Mouse (Mus musculus): ENCODE measurements around the gene Mpv17l. TPM values are rescaled to one million over a fixed set of nuclear protein-coding genes. Genes with fewer than 3 reads are reported as not detected.
"Not testable (repeated sequence)": the region's sequence is repeated elsewhere in the genome, so short reads cannot be mapped to it uniquely, and the experiment has no call there.

The Mpv17l gene
- polyA plus RNA-seq, 1 experiment from 2014 or later: 3.0 TPM

DNA sequence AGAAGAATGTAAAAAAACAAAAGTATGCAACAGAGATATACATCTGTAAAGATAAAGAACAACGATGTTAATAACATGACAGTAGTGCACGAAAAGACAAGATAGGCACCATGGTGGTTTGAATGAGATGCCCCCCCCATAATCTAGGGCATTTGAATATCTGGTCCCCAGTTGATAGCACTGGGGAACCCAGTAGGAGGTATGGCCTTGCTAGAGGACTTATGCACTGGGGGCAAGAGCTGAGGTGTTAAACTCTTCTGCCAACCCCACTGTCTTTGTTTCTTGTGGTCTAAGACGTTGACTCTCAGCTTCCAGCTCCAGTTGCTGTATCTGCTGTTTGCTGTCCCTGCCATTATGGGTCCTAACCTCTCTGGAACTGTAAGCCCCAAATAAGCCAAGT, 7.2 kb upstream of the Mpv17l start:
- Histone ChIP-seq H3K36me3 (no peaks in the 10 kb centered on the region), H3K9me3 (replicated peaks) (no peaks in the 10 kb centered on the region), H3K9ac (no peak overlapping the region), H3K27me3 (replicated peaks) (no peaks in the 10 kb centered on the region), H3K4me2 (no peak overlapping the region), H3K4me1 (replicated peaks) (0 out of 2 replicates have a peak, but pooled peaks cover 3% of the 10 kb centered on the region), H3K4me3 (no peak overlapping the region), H3K27ac (ENCODE audit: poor library complexity, severe bottlenecking) (no peak overlapping the region)
- no peak for ATAC-seq (ENCODE audit: insufficient number of reproducible peaks, low FRiP score)
- 81% methylated on average over 3 of the region's 3 CpGs for WGBS

DNA sequence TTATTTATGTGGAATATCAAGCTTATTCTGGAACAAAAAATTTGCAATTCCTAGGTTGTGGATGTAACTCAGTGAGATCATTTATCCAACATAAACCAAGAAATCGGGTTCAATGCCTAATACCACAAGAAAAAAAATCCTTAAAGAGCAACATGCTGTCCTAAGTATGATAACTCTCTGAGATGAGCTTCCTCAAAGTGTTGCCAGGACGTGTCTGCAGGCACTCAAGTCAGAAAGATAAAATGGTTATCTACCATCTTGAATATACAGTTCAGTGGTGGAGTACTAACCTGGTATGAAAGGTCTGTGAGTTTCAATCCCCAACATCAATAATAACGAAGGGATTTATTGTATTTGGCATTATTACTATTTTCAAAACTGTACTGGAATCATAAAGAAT, 6.6 kb upstream of the Mpv17l start:
- no peaks in the 10 kb centered on the region for H3K27me3 ChIP-seq (replicated peaks)
- WGBS: 62% methylated on average over 3 of the region's 3 CpGs
- H3K4me2 ChIP-seq: no peak overlapping the region
- H3K4me3 ChIP-seq: no peak overlapping the region
- H3K4me1 ChIP-seq (replicated peaks): peaks cover 4% of the 10 kb centered on the region
- H3K9me3 ChIP-seq (replicated peaks): no peaks in the 10 kb centered on the region
- H3K36me3 ChIP-seq: no peaks in the 10 kb centered on the region
- no peak overlapping the region for H3K27ac ChIP-seq (ENCODE audit: poor library complexity, severe bottlenecking)
- ATAC-seq (ENCODE audit: insufficient number of reproducible peaks, low FRiP score): no peak
- no peak overlapping the region for H3K9ac ChIP-seq

DNA sequence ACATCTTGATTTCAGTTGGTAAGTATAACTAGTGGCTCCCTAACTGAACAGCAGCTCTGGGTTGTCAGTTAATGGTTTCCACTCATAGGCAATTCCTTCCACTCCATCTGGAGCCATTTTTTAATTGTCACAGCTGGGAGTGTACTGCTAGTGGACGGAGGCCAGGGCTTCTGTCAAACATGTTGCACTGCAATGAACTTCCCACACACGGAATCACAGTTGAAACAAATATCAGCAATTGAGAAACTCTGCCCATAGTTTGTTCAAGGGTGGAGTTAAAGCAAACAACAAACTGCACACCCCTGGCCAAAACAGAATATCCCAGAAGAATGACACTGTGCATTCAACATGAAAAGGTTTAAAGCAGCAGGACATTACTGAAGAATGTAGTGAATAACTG, 4.0 kb upstream of the Mpv17l start:
- Histone ChIP-seq H3K36me3 (no peaks in the 10 kb centered on the region), H3K27ac (ENCODE audit: poor library complexity, severe bottlenecking) (no peak overlapping the region)
- WGBS: 82% methylated on average over 2 of the region's 2 CpGs

GRCm38 (mm10) chr16:13902397-13902831, 547 bp upstream of the Mpv17l start:
- peak overlapping the region; percentile 73 for H3K4me2 ChIP-seq
- no peaks in the 10 kb centered on the region for H3K9me3 ChIP-seq (replicated peaks)
- no peaks in the 10 kb centered on the region for H3K27me3 ChIP-seq (replicated peaks)
- H3K4me3 ChIP-seq: peak overlapping the region; percentile 94
- peak overlapping the region; percentile 71 for H3K27ac ChIP-seq (ENCODE audit: poor library complexity, severe bottlenecking)
- H3K36me3 ChIP-seq: no peaks in the 10 kb centered on the region
- H3K9ac ChIP-seq: peak overlapping the region; percentile 95
- H3K4me1 ChIP-seq (replicated peaks): peaks cover 15% of the 10 kb centered on the region
- ATAC-seq (ENCODE audit: insufficient number of reproducible peaks, low FRiP score): peak; percentile 55
- 1% methylated on average over 28 of the region's 30 CpGs for WGBS

More for the DNA sequence above, 4.0 kb upstream of the Mpv17l start:
- Histone ChIP-seq H3K4me3 (no peak overlapping the region), H3K9ac (no peak overlapping the region), H3K4me2 (no peak overlapping the region), H3K4me1 (replicated peaks) (peaks cover 15% of the 10 kb centered on the region), H3K27me3 (replicated peaks) (no peaks in the 10 kb centered on the region), H3K9me3 (replicated peaks) (no peaks in the 10 kb centered on the region)
- ATAC-seq (ENCODE audit: insufficient number of reproducible peaks, low FRiP score): no peak

GRCm38 (mm10) chr16:13903488-13903887, 527 bp downstream of the Mpv17l start:
- Histone ChIP-seq H3K9me3 (replicated peaks) (no peaks in the 10 kb centered on the region), H3K4me2 (peak overlapping the region; percentile 73), H3K27ac (ENCODE audit: poor library complexity, severe bottlenecking) (peak overlapping the region; percentile 65), H3K4me3 (peak overlapping the region; percentile 94), H3K4me1 (replicated peaks) (peaks cover 15% of the 10 kb centered on the region), H3K9ac (peak overlapping the region; percentile 95), H3K36me3 (no peaks in the 10 kb centered on the region), H3K27me3 (replicated peaks) (no peaks in the 10 kb centered on the region)
- ATAC-seq (ENCODE audit: insufficient number of reproducible peaks, low FRiP score): peak; percentile 77
- 7% methylated on average over 8 of the region's 8 CpGs for WGBS

- Histone ChIP-seq H3K4me2 (no peak overlapping the region), H3K27ac (ENCODE audit: poor library complexity, severe bottlenecking) (no peak overlapping the region), H3K4me1 (replicated peaks) (peaks cover 2% of the 10 kb centered on the region; the same call in 1 of the 2 replicates), H3K9ac (no peak overlapping the region), H3K27me3 (replicated peaks) (no peaks in the 10 kb centered on the region), H3K4me3 (no peak overlapping the region), H3K36me3 (no peaks in the 10 kb centered on the region), H3K9me3 (replicated peaks) (no peaks in the 10 kb centered on the region)
- 85% methylated on average over 3 of the region's 3 CpGs for WGBS
- ATAC-seq (ENCODE audit: insufficient number of reproducible peaks, low FRiP score): no peak
Measured at GRCm38 (mm10) chr16:13907297-13907696, 4.3 kb downstream of the Mpv17l start.

DNA sequence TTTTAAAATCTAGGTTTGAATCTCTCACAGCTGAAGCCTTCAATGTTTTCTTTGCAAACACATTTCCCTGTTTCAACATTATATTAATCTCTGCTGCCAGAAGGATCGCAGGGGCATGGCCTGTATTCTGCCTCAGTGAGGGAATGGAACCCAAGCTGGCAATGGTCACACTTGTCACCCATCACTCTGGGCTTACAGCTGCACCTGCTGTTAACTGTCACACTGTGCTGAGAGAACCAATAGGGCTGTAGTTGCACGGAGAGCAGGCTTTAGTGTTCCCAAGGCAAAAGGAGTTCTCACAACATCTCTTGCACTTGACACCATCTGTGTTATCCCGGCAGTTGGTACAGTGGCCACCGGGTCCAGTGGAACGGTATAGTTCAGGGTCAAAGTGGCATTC, 17.1 kb downstream of the Mpv17l start:
- Histone ChIP-seq H3K9me3 (replicated peaks) (peaks cover 11% of the 10 kb centered on the region), H3K27me3 (replicated peaks) (no peaks in the 10 kb centered on the region), H3K36me3 (no peaks in the 10 kb centered on the region; the same call in 1 of the 2 replicates), H3K4me3 (no peak overlapping the region), H3K4me2 (no peak overlapping the region), H3K9ac (no peak overlapping the region), H3K4me1 (replicated peaks) (no peaks in the 10 kb centered on the region), H3K27ac (ENCODE audit: poor library complexity, severe bottlenecking) (no peak overlapping the region)
- ATAC-seq (ENCODE audit: insufficient number of reproducible peaks, low FRiP score): no peak
- WGBS: 85% methylated on average over 5 of the region's 5 CpGs

GRCm38 (mm10) chr16:13921063-13921462, 18.1 kb downstream of the Mpv17l start:
- no peaks in the 10 kb centered on the region for H3K4me1 ChIP-seq (replicated peaks)
- ATAC-seq (ENCODE audit: insufficient number of reproducible peaks, low FRiP score): no peak
- no peak overlapping the region for H3K9ac ChIP-seq
- no peak overlapping the region for H3K4me3 ChIP-seq
- H3K36me3 ChIP-seq: no peaks in the 10 kb centered on the region; the same call in 1 of the 2 replicates
- WGBS: 81% methylated on average over 6 of the region's 6 CpGs
- peaks cover 11% of the 10 kb centered on the region for H3K9me3 ChIP-seq (replicated peaks)
- no peak overlapping the region for H3K4me2 ChIP-seq
- H3K27me3 ChIP-seq (replicated peaks): no peaks in the 10 kb centered on the region
- no peak overlapping the region for H3K27ac ChIP-seq (ENCODE audit: poor library complexity, severe bottlenecking)

GRCm38 (mm10) chr16:13921781-13922180, 18.8 kb downstream of the Mpv17l start:
- Histone ChIP-seq H3K4me2 (no peak overlapping the region), H3K27ac (ENCODE audit: poor library complexity, severe bottlenecking) (no peak overlapping the region), H3K4me3 (no peak overlapping the region), H3K9me3 (replicated peaks) (peaks cover 11% of the 10 kb centered on the region), H3K9ac (no peak overlapping the region), H3K27me3 (replicated peaks) (no peaks in the 10 kb centered on the region), H3K36me3 (no peaks in the 10 kb centered on the region; the same call in 1 of the 2 replicates), H3K4me1 (replicated peaks) (no peaks in the 10 kb centered on the region)
- WGBS: 92% methylated on average over 7 of the region's 7 CpGs
- ATAC-seq (ENCODE audit: insufficient number of reproducible peaks, low FRiP score): no peak

- ATAC-seq (ENCODE audit: insufficient number of reproducible peaks, low FRiP score); H3K27ac ChIP-seq (ENCODE audit: poor library complexity, severe bottlenecking); H3K4me1 ChIP-seq (replicated peaks); H3K4me3 ChIP-seq; H3K27me3 ChIP-seq (replicated peaks); H3K36me3 ChIP-seq; H3K9ac ChIP-seq; H3K4me2 ChIP-seq: not testable (repeated sequence)
- 81% methylated on average over 3 of the region's 3 CpGs for WGBS
- peaks cover 11% of the 10 kb centered on the region for H3K9me3 ChIP-seq (replicated peaks)
Measured at GRCm38 (mm10) chr16:13922499-13922898, 19.5 kb downstream of the Mpv17l start.

DNA sequence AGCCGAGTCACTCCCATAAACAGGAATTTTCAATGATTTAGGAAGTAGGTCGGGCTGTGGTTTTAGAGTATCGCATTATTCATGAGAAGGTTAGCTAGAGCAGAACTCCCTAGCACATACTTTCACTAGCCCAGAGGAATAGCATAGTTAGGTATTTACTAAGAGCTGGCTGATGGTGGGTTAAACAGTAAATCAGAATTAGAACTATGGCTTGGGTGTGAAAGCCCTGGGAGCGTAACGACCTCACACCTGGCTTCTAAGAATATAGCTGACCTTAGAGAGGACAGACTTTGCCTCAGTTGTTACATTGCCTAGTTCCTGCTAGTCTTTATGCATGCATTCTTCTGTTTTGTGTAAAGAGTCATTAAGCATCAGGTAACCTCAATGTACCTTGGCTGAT, 20.0 kb downstream of the Mpv17l start:
- WGBS: 92% methylated on average over 5 of the region's 5 CpGs
- not testable (repeated sequence) for ATAC-seq (ENCODE audit: insufficient number of reproducible peaks, low FRiP score); H3K27ac ChIP-seq (ENCODE audit: poor library complexity, severe bottlenecking)

GRCm38 (mm10) chr16:13927456-13928075, 24.6 kb downstream of the Mpv17l start:
- Histone ChIP-seq H3K9me3 (replicated peaks) (0 out of 2 replicates have a peak, but pooled peaks cover 3% of the 10 kb centered on the region), H3K27me3 (replicated peaks) (no peaks in the 10 kb centered on the region), H3K27ac (ENCODE audit: poor library complexity, severe bottlenecking) (no peak overlapping the region), H3K4me1 (replicated peaks) (no peaks in the 10 kb centered on the region), H3K9ac (no peak overlapping the region), H3K4me2 (no peak overlapping the region), H3K36me3 (0 out of 2 replicates have a peak, but pooled peaks cover 5% of the 10 kb centered on the region), H3K4me3 (no peak overlapping the region)
- ATAC-seq (ENCODE audit: insufficient number of reproducible peaks, low FRiP score): no peak; the same call in 1 of the 2 replicates
- 80% methylated on average over 4 of the region's 4 CpGs for WGBS

More for the DNA sequence above, 20.0 kb downstream of the Mpv17l start:
- not testable (repeated sequence) for H3K4me2 ChIP-seq; H3K4me3 ChIP-seq; H3K27me3 ChIP-seq (replicated peaks); H3K9ac ChIP-seq; H3K4me1 ChIP-seq (replicated peaks); H3K36me3 ChIP-seq
- H3K9me3 ChIP-seq (replicated peaks): peaks cover 11% of the 10 kb centered on the region
